Mouse (Mus musculus): ENCODE results near the gene Ppp1r1b.

Gene Ppp1r1b

GRCm38 (mm10) chr11:98392645-98393044 is 44.4 kb downstream of the Ppp1r1b start:
- DNase-seq (ENCODE audit: low read depth, low spot score), result no peak

DNA sequence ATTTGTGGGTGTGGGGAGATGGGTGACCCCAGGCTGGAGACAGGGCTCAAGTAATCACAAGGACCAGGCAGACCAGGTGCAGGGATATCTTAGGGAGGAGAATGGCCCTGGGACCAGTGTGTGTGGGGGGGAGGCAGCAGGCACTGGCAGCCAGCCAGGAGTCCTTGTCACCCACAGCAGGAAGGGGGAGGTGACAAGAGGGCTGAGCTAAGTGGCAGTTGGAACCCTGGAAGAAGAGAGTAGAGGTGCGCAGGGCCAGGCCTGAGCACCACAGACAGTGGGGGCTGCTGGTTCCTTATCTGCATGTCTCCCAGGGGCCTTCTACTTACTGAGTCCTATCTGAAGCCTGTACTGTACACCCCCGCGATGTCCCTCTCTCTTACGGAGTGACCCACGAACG is 45.1 kb downstream of the Ppp1r1b start:
- DNase-seq (ENCODE audit: low read depth, low spot score), result no peak

DNA sequence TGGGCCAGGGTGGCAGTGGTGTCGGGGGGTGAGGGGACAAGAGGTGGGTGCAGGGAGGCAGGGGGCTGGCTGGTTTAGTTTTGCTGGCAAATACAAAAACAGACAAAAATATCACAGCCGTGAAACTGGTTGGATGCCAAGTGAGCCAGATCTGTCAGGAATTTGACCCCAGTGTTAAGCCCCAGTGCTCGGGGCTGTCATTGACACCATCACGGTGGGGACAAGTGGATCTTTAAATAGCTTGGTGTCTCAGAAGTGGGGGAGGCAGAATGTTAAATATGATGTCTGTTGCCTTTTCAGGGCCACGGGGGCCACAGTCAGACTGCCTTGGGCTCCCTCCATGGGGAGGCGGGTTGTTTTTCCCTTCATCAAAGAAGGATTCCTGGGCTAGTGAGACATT is 46.1 kb downstream of the Ppp1r1b start:
- peak; percentile 73 for DNase-seq (ENCODE audit: low read depth, low spot score)

DNA sequence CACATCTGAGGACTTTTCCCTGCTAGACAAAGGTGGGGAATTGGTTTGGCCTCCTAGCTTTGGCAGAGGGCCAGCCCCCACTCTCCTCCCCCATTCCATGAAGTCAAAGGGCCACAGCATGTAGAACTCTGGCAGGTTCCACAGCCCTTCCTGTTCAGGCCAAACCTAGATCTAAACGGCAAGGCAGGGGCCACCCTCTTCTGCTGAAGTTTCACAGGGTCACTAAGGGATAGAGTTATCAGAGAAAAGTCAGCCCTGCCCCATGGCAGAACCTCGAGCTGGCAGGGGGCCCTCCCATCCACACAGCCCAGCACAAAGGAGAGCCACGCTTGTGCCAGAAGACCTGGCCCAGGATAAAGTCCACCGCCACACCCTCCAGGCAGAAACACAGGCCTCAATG is 46.8 kb downstream of the Ppp1r1b start:
- no peak for DNase-seq (ENCODE audit: low read depth, low spot score)

DNA sequence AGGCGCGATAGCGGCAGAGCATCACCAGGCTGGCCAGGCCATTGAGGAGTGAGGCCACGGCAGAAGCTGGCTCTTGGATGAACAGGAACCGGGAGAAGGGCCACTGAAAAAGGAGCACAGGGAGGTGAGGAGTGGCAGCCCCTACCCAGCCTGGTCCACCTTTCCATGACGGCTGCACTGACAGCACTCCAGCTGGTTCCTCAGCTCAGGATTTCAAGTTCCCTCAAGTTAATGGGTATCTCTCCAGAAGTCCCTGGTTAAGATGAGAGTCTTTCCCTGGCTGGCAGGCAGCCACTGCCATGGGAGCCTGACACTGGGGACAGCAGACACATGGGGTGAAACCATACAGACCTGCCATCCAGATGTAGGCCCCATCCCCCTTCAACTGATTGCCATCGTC is 49.7 kb downstream of the Ppp1r1b start:
- no peak for DNase-seq (ENCODE audit: low read depth, low spot score)

GRCm38 (mm10) chr11:98400161-98400726 is 52.0 kb downstream of the Ppp1r1b start, which contains the start of gene Pgap3:
Gene Pgap3 (minus strand): TSS chr11:98400490.
- DNase-seq (ENCODE audit: low read depth, low spot score), result peak; percentile 88

DNA sequence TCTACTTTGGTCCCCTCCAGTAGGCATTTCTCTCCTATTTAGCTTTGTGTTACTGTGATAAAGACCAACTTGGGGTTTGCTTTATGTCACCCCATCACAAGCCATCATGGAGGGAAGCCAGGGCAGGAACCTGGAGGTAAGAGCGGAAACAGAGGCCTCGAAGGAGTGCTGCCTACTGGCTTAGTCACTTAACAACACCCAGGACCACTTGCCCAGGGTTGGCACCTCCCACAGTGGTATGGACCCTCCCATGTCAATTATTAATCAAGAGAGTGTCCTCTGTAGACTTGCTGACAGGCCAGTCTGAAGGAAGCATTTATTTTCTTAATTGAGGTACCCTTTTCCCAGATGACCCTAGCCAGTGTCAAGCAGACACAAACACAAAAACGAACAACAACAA is 52.6 kb downstream of the Ppp1r1b start:
- no peak for DNase-seq (ENCODE audit: low read depth, low spot score)

DNA sequence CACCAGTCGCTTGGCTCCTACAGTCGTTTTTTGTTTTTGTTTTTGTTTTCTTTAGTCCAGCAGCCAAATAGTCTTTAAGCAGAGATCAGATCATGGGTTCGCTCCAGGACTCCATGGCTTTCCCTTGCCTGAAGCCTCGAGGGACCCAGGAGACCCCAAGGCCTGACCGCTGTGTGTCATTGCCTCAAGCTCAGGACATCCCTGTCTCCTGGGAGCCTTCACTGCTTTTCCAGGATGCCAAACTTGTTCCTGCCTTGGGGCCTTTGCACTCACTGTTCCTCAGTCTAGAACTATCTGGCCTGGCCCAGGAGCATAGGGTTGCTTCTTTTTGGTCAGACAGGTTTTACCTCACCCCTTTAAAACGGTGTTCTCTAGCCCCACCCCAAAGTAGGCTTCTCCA is 58.4 kb downstream of the Ppp1r1b start:
- DNase-seq (ENCODE audit: low read depth, low spot score), result no peak

Data from skeletal muscle tissue, adult 2 months (tissue).